Mouse (Mus musculus) right cerebral cortex, postnatal 14 days (tissue): ENCODE results near the gene Xrcc1.

ENCODE experiments used
- DNase-seq: peaks from one replicate; pipeline ENCODE4 v3.0.0; 2022

Xrcc1 gene

DNA sequence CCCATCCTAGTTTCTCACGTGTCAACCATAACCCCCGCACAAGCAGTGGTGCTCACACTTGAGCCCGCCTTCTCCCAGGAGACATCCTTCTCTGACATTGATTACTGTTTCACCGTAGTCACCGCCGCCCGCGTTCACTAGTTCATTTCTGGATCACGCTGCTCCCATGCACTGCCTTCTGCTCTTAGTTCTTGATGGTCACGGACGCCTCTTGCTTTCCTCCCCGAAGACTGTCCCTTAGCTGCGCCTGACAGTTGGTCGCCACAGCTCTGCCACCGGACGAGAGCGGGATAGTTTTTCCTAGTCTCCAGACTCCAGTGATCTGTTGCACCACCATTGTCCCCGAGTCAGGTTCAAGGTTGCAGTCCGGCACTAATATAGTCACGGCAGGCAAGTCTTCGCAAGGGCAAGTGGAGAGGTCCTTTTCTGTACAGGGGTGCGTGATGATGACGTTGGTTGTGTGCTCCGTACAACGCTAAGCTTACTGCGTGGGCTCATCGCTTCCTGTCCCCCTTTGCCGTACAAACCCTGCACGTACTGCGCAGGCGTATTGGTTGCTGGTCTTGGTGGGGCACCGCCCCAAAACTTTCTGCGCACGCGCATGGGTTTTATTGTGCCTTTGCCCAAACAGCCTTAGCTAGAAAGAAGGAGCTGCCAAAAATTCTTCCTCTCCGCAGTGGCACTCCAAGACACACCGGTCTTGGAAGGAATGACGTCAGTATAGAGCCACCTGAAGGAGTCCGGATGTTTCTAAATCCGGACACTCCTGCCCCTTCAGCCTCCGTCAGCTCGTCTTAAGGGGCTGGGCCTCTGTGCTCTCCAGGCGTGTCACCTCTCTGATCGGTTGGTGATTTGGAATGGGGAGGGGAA is 15.8 kb upstream of the Xrcc1 start, which contains the start of gene Irgq:
Gene Irgq, plus strand, starts transcription at position 628 of the 870 bp plus-strand sequence.
- DNase-seq = peak; percentile 98

DNA sequence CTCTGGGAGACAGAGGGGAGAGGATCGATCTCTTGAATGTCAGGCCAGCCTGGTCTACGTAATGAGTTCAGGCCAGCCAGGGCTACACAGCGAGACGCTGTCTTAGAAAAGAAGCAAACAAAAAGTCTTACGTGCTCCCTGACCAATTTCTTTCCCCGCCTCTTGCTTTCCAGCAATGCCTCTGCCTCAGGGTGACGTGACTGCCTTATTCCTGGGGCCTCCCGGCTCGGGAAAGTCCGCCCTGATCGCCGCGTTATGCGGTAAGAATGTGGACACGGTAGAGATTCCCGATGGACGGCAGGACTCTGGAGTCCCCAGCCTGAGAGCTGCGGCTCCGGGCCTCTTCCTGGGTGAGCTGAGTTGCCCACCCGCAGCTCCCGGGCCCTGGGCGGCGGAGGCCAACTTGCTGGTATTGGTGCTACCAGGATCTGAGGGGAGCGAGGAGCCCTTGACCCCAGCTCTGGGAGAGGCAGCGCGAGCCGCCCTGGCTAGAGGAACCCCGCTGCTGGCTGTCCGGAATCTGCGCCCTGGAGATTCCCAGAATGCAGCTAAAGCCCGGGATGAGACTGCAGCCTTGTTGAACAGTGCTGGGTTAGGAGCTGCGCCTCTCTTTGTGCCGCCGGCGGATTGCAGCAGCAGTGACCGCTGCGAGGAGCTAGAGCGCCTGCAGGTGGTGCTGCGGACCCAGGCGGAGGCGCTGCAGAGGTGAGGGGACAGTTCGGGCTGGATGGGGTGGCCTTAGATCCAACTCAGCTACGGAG is 14.7 kb upstream of the Xrcc1 start:
- DNase-seq = peak; percentile 76

DNA sequence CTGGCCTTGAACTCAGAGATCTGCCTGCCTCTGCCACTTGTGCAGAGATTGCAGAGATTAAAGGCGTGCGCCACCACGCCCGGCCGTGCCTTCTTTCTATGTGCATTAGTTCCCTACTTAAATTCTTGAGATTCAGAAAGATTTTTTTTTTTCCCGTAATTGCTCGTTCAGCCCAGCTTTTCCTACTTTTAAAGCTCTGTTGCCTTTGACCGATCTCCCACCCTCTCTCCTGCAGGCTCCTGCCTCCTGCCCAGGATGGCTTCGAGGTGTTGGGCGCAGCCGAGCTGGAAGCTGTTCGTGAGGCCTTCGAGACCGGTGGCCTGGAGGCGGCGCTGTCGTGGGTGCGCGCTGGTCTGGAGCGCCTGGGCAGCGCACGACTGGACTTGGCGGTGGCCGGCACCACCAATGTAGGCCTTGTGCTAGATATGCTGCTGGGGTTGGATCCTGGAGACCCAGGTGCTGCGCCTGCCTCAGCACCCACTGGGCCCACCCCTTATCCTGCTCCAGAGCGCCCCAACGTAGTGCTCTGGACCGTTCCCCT is 13.0 kb upstream of the Xrcc1 start:
- DNase-seq = no peak

DNA sequence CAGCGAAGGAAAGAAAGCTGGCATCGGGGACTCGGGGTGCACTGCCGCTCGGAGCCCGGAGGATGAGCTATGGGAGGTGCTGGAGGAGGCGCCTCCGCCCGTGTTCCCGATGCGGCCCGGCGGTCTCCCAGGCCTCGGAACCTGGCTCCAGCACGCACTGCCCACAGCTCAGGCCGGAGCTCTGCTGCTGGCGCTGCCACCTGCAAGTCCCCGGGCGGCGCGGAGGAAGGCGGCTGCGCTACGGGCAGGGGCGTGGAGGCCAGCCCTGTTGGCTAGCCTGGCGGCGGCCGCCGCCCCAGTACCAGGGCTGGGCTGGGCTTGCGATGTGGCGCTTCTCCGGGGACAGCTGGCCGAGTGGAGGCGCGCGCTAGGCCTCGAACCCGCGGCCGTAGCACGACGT is 12.3 kb upstream of the Xrcc1 start:
- peak; percentile 23 for DNase-seq

DNA sequence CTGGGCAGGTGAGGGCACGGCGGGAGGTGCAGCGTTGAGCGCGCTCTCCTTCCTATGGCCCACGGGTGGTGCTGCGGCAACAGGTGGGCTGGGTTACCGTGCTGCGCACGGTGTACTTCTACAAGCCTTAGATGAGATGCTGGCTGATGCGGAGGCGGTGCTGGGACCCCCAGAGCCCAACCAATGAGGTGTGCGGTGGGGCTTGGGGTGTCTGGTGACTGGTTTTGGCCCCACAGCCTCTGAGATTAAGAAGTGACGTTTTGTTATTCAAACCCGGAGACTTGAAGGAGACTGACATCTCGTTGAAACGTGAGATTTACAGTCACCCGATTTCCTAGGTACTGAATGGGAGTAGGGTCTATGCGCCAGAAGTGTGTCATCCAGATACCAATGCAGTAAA is 11.8 kb upstream of the Xrcc1 start:
- DNase-seq = peak; percentile 30

DNA sequence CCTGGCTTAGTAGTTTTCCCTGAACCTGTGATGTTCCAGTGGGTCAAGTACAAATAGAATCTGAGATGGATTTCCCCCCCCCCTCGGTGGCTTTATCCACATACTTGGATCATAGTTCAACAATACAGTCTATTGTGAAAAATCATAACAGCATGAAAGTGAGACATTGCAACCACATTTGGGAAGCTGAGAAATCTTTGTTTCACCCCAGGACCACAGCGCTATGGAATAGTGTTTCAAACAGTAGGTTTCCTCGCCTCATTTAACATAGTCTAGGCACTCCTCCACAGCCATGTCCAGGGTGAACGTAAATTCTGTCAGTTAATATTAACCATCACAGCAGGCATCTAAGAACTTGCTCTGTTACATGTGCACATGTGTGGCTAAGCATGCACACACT is 9.0 kb upstream of the Xrcc1 start:
- no peak for DNase-seq

DNA sequence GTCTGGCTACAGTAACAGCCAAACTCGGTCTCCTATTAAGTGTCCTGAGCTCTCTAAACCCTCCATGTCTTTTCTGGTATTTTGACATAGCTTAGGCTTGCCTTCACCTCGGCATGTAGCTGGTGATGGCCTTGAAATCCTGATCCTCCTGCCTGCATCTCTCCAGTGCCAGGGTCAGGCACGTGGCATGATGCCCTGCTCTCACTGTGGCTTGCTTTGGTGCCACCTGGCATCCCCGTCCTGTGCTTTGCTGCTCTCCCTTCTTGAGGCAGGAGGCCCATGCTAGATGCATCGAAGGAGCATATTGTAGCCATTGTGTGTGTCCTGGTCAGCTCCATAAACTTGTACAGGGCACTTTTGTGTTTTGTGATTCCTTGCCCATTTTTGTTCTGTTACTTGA is 8.5 kb upstream of the Xrcc1 start:
- no peak for DNase-seq

DNA sequence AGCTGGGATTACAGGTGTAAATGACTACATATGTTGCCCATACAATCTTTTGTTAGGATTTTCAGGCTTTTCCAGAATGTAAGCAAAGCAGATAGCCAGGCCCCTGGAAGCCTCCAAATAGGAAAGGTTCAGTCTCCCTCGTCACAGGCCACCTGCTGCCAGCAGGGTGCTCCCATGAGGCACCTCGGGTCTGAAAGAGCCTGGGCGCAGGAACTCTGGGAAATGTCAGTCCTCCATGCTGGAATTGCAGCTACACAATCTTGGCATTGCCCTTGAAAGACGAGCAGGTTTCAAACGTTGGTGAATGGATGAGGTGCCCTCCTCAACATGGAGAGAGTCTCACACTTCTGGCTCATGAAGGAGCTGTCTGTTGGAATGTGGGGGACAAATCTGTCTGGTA is 7.9 kb upstream of the Xrcc1 start:
- peak; percentile 41 for DNase-seq

DNA sequence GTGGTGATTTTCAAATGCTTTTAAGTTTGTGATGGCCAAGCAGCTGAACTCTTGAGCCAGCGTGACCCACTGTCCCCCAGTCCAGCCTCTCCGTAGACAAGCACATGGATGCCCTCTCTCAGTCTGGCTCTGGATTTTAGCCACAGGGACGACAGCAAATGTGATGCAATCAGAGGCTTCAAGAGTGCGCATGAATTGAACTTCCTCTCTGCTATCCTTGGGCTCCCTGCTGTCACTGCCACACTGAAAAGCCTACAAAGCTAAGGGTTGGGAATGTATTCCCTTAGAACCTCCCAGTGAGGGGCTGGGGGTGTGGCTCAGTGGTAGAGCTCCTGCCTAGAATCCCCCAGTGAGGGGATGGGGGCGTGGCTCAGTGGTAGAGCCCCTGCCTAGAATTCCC is 7.4 kb upstream of the Xrcc1 start:
- DNase-seq = no peak

DNA sequence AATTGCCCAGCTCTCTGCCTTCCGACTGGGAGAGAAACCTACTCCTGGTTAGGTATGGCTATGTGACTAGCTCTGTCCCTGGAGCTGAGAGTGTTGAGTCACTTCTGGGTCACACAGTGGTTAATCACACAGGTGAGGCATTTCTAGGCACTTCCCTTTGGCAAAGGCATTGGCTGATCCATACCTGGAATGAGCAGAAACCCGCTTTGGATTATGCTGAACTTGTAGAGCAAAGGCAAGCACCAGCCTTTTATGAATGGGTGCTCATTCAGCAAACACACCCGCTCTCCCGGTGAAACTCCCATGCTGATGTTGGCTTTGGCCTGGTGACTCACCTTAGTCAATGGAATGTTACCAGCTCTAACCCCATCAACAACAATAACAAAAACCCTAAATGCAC is 6.4 kb upstream of the Xrcc1 start:
- DNase-seq = no peak

DNA sequence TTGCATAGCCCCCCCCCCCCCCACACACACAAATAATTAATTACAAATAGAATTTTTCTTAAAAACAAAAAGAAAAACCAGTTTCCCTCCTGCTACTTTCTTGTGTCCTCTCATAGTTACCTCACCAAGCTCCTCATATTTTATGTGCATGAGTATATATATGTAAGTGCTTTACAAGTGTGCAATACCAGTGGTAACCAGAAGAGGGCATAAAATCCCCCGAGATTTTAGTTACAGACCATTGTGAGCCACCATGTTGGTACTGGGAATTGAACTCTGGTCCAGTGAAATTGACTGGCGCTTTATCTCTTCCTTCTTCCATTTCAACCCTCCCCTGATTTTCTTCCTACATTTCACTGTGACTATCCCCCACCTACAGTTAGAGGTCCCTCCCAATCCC is 1.6 kb upstream of the Xrcc1 start:
- no peak for DNase-seq

DNA sequence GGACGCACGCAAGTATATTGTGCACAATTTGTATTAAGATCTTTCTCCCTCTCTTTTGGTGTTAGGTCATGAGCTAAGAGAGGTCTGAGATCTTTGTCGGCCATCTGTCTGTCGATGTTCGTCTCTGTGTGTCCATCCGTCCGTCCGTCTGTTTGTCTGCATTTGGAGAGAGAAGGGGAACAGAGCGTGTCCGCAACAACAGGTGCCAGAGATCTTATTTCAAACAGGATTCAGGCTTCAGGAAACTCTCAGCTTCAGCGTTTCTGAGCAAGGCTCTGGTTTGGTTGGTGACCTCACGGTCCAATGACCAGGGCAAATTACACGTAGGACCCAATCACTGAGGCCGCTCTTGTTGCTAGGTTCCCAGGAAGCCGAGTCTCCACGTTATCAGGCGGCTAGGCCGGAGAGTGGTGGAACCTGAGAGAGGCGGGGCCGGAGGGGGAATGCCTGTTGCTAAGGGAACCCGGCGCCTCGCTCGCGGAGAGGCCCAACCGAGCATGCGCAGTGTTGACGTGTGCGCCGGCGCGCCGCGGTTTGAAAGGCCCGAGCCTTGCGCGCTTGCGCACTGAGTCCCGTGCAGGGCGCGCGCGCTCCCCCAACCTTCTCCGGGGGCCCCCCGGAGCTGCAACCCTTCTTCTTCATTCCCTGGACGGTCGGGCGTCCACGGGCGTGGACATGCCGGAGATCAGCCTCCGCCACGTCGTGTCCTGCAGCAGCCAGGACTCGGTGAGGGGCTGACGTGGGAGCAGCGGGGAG is 723 bp downstream of the Xrcc1 start:
- peak; percentile 99 for DNase-seq

DNA sequence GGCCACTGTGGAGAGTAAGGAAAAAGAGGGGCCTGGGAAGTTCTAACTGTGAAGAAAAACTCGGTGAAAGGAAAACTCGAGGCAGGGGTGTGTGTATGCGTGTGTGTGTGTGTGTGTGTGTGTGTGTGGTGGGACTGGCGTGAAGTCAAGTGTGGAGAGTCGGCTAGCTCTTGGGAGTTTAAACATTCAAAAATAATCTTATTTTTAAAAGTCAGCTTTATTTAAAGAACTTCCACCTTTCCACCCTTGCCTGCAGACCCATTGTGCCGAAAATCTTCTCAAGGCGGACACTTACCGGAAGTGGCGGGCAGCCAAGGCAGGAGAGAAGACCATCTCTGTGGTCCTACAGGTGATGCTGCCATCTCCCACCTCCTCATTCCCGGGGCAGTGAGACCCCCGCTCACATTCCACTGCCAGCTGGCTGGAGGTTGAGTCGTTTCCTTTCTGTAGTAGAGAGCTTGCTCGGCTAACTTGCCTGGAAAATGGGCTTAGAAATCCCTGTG is 1.5 kb downstream of the Xrcc1 start:
- DNase-seq = no peak

DNA sequence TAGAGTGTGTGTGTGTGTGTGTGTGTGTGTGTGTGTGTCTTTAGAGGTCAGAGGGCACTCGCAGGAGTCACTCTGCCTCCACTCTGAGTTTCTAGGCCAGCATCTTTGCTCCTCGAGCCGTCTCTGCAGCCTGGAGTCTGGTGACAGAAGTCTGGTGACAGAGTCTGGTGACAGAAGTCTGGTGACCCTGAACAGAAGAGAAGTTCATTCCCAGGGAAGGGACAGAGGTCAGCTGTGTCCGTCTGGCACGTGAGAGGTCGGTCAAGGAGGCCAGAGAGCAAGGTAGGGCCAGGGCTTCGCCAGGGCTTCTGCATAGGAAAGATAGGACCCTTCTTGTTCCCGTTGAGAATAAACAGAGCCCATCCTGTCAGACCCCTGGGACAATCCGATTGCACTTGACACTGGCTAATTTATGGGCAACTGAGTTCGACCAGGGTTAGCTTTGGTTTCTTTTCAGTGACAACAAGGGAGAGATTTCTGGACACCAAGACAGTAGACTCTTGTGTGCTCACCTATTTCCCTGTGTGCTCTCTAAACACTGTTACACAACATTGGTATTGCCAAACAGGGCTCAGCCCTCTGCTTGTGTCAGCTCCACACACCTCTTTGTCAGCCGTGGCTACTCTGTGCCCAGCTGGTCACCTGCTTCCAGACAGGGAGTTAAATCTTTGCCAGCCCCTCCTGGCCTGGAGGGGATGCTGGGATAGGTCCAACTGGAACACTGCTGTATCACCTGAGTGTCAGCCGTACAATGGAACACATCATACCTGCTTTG is 6.1 kb downstream of the Xrcc1 start:
- DNase-seq = no peak

DNA sequence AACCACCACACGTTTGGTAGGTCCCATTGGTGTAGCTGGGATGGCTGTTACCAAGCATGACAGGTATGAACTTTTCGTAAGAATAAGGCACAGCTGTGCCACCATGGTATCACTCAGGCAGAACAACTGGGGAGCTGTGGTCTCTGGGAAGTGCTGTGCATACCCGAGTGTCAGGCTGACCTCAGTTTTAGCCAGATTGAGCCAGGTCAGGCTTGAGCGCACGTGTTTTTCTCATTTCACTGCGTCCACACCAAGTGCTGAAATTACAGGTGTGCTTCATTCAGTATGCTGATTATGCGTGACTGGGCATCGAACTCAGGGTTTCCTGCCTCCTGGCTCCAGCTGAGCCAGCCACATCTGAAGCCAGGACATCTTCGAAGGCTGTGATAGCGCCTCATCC is 9.7 kb downstream of the Xrcc1 start:
- no peak for DNase-seq

DNA sequence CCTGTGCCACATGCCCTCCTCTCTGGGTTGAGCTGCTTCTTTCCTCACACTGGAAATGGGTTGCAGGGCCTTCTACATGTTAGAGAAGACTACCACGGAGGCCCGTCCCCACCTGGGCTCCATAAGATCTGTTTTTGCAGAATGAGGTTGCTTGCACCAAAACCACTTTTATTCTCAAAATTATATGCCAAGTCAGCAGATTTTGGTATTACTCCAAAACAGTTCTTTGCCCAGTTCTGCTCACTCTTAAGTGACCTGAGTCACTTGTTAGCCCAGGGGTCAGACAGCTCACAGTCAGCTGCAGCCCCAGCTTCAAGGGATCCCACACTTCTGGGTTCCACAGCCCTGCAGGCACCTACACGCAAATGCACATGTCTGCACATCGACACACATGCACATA is 15.4 kb downstream of the Xrcc1 start:
- DNase-seq = no peak

DNA sequence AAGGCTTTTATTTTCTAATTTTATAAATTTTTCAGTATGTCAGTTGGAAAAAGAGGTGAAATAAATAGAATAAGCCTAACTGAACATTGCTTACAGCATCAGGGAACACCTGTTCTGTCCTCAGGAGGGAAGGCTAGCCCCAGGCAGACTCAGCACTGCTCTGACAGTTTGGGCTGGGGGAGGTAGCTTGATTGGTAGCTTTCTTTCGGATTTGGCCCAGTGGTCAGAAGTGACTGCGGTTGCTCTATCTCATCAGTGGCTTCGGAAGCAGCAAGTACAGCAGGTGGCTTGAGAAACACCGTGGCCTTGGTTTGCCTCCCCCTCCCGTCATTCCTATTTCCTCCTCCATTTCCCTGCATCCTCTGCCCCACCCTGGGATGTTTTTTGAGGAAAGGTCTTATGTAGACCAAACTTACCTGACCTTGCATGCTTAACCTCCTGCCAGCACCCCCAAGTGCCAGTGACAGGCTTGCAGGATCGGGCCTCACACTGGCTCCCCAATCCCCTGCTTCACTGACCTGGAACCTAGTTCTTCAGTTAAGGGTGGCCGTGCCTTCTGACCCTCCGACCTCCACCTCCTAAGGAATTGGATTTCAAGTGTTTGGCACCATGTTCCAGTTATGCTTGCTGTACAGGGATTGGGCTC is 17.2 kb downstream of the Xrcc1 start:
- DNase-seq = no peak

DNA sequence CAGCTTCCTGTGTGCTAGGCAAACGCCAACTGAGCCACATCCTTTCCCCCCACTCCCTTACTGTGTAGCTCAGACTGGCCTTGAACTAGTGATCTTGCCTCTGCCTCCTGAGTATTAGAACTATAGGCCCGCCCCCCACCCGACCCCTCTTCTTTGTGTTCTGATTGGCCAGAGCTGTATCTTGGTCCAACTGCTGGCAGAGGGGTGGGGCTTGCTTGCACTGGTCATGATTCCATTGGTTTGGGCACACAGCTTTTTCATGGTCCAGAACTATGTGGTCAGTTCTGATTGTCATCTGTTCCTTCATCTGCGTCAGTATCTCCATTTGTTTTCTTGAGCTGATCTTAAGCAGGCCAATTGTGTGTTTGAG is 17.7 kb downstream of the Xrcc1 start:
- DNase-seq = no peak

DNA sequence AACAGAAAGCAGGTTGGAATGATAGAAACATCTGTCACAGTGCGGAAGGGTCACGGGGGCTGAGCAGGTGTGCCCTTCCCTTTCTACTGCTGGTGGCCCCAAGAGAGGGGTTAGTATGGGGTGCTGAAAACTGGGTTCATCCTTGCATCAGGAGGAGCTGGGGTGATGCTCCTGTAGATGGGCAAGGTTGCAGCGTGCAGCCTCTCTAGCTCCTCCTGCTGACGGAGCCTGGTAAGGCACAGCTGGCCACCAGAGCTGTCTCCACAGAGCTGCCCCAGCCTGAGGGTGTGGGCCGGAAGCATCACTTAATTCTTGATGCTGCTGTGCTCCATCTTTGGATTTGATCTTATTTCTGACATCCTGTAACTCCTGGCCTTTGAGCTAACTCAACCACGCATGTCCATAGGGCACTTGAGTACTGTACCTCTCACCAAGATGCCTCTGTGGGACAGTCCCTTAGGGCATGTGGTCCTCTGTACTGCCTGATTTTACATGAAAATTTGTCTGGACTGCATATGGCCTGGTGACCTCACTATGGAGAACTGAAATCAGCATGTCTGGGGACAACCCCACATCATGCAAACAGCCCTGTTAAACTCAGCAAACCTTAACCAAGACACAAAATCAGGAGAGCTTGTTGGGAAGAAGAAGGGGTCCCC is 18.6 kb downstream of the Xrcc1 start:
- DNase-seq = peak; percentile 72

DNA sequence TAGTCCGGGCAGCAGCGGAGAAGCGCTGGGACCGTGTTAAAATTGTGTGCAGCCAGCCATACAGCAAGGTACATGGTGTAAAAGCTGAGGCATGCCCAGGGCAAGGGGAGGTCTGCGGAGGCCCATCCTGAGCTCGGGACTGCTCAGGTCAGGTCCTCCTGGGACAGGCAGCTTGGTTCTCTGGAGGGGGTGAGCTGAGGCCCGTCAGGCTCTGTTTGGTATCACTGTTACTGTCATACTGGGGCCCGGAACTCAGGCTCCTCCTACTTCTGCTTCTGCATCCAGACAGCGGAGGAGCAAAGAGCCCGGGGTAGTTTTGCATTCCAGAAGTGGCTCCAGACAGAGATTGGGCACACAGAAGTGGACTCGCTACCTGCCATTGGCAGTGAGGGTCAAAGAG is 19.5 kb downstream of the Xrcc1 start:
- no peak for DNase-seq

DNA sequence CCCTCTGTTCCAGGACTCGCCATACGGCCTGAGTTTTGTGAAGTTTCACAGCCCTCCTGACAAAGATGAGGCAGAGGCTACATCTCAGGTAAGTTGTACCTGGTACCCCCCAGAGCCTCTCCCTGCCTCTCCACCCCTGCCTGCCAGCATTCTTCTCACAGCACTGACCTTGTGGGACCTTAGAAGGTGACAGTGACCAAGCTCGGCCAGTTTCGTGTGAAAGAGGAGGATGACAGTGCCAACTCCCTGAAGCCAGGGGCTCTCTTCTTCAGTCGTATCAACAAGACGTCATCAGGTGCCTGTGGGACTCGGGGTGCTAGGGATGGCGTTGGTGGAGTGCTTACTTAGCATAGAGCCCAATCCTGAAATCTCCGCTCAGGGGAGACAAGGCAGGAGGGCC is 20.1 kb downstream of the Xrcc1 start:
- DNase-seq = no peak
